In the genomic region with DNA sequence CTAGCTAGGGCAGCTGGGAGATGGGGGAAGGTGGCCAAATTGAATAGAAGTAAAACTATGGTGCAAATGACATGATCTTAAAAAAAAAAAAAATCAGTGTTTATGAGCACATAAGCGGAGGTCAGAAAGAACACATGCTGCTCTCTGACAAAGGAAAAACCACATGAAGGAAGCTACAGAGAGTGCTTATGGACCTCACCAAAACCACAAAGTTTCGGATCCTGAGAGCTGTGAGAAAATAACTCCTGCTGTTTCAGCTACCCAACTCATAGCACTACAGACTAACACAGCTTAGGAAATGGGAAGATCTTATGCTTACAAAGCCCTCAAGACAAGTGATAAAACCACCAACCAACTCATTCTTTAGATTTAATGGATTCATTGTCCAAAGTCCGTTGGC, we compare ENCODE assay signal across 24 mouse cellular contexts. TPM values are rescaled to one million over a fixed set of nuclear protein-coding genes. Genes with fewer than 3 reads are reported as not detected.
DNase-seq lines count a peak whose midpoint lies in the region.
"Had no signal": no experiment of that assay in that cellular context is flagged by ENCODE, and none has a peak within 500 bp of the region (broad histone marks: within the 10 kb centered on the region; RNA-seq: fewer than 3 reads in every experiment).

No protein-coding gene starts in this region.

- 0 out of 2 replicates have a peak overlapping the region, but pooled peaks have one; percentile 18 for H3K27ac ChIP-seq in macrophage
- H3K27ac ChIP-seq: forebrain, embryonic 10.5 days; heart, embryonic 15.5 days; hindbrain, embryonic 14.5 days; limb, embryonic 13.5 days; liver, embryonic 14.5 days; midbrain, embryonic 10.5 days; neural tube, embryonic 12.5 days; stomach, embryonic 15.5 days had no signal

- peak; percentile 22 for DNase-seq in CD4-positive helper T cell, adult 2 months (ENCODE audit: low read depth, low spot score)
- DNase-seq in brain, adult 2 months (ENCODE audit: low read depth, low spot score): peak; percentile 22
- DNase-seq in skeletal muscle tissue, adult 2 months (ENCODE audit: low read depth, low spot score): peak; percentile 13
- DNase-seq in left cerebral cortex, adult 18-20 months (ENCODE audit: low spot score in 2 of 2): no peak
- no peak for DNase-seq in adipocyte (ENCODE audit: low spot score)
- DNase-seq in cerebellum, adult 11-12 months: no peak
- DNase-seq: adrenal gland, postnatal 10 days; cerebellum, adult 9-11 months; gastrocnemius, postnatal 36 days; heart, postnatal 36 days; kidney, adult 2 months; kidney, postnatal 14 days; lung, embryonic 14.5 days; thymus, adult 18-20 months; thymus, postnatal 36 days had no signal

- H3K4me3 ChIP-seq in macrophage (ENCODE audit: inconsistent target): no peak overlapping the region
- H3K4me3 ChIP-seq: forebrain, embryonic 10.5 days; heart, embryonic 15.5 days; limb, embryonic 13.5 days; midbrain, embryonic 10.5 days; neural tube, embryonic 12.5 days; stomach, embryonic 15.5 days had no signal

- H3K36me3 ChIP-seq in macrophage (ENCODE audit: inconsistent target): no peaks in the 10 kb centered on the region

- 3% methylated on average over 3 of the region's 3 CpGs for WGBS in macrophage (ENCODE audit: missing documents)

- H3K79me2 ChIP-seq in macrophage (ENCODE audit: inconsistent target): no peaks in the 10 kb centered on the region

RNA-seq across cellular contexts. Expression of gene Mapk8, which starts 46.9 kb away (rescaled TPM):
- total RNA-seq in macrophage (2018; cell fraction: chromatin; rRNA removed): 10 to 100 TPM; 21.9 to 83.2 (median 56.1) TPM
- total RNA-seq in macrophage (2018; cell fraction: cytosol; rRNA removed): 10 to 100 TPM in 14 of 26 experiments, 1 to 10 TPM in 12; 6.4 to 14.3 (median 10.3) TPM
- 10 to 100 TPM; 20.9 to 59.4 (median 32.7) TPM for total RNA-seq in macrophage (2018; cell fraction: nucleus; rRNA removed)
- 8.0 to 15.4 TPM (median 11.3 TPM) in 3 replicates for polyA plus RNA-seq in macrophage (2018)
- 100 to 1,000 TPM; 104 to 107 TPM for total RNA-seq in left cerebral cortex, adult 18-20 months (2021)

Comparison
In these comparisons a context has a peak if more than half of its experiments do, and no peak if none do; other contexts are left out.
1. DNase-seq: peak in CD4-positive helper T cell, adult 2 months (single experiment), brain, adult 2 months (single experiment) and skeletal muscle tissue, adult 2 months (single experiment); none in left cerebral cortex, adult 18-20 months (0 of 2), adipocyte (single experiment) and cerebellum, adult 11-12 months (single experiment).